Mouse (Mus musculus) granulocyte monocyte progenitor cell, adult 5-6 weeks (primary cell): ENCODE measurements around the gene Akip1. TPM values are rescaled to one million over a fixed set of nuclear protein-coding genes. Genes with fewer than 3 reads are reported as not detected.

Experiments
- ATAC-seq: replicated peaks from 2 replicates; pipeline ENCODE4 v1.8.0; 2016; ENCODE audit warnings: mild to moderate bottlenecking, moderate TSS enrichment, inconsistent platforms; ENCODE audit not compliant: poor library complexity, severe bottlenecking
- total RNA-seq, 2 experiments: library from RNA; stranded (forward) in 1 of 2; stranded (reverse) in 1 of 2; fragments of 200-712, 200-1000 nt in 1 of 2; fragments of >200 nt in 1 of 2; fragmentation: Nextera tagmentation in 1 of 2; gene quantifications; 2 replicates each; pipeline ENCODE4 v1.2.3; 2014 to 2017

Gene Akip1
- total RNA-seq, 2 experiments from 2014 or later: 20.8 to 44.7 TPM

GRCm38 (mm10) chr7:109704461-109704860 is 971 bp downstream of the Akip1 start:
- ATAC-seq: no peak

- 0 out of 2 replicates have a peak, but pooled peaks have one; percentile 15 for ATAC-seq
These were observed 3.7 kb downstream of the Akip1 start for GRCm38 (mm10) chr7:109707023-109707785.

DNA sequence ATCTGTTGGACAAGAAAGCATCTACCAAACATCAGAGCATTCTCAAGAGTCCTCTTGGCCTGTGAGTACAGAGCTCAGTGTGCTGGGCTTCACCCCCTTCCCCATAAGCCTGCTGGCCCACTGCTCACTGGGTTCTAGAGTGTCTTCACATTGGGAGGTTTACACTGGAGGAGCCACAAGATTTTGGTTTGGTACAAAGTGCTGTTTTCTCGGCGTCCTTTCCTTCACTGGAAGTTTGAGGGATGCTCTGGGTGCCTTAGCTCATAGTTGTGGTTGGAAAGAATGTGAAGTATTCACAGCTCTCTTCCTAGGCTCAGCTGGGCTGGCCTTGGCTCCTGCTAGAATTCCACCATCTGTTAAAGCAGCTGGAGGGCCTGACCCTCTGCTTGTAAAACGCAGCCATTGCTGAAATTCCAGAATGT is 5.5 kb downstream of the Akip1 start:
- no peak for ATAC-seq

- ATAC-seq: no peak
These were observed 6.6 kb downstream of the Akip1 start for GRCm38 (mm10) chr7:109710069-109710468.

DNA sequence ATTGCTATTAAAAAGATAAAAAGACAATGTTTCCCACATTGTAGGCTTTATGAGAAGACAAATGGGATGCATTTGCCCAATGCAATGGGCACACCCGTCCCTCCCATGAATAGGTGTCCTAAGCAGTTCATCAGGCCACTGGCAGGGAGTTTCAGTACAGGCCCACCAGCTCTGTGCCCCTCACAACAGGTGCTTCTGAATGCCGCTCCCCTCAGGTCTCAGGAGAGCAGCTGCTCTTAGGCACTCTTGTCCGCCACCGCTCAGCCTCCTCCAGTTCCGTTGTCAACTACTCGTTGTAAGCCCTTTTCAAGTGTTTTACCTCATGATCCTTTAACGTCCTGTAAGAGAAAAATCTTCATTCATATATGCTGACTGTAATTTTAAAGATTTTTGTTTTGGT is 8.7 kb downstream of the Akip1 start:
- no peak for ATAC-seq

DNA sequence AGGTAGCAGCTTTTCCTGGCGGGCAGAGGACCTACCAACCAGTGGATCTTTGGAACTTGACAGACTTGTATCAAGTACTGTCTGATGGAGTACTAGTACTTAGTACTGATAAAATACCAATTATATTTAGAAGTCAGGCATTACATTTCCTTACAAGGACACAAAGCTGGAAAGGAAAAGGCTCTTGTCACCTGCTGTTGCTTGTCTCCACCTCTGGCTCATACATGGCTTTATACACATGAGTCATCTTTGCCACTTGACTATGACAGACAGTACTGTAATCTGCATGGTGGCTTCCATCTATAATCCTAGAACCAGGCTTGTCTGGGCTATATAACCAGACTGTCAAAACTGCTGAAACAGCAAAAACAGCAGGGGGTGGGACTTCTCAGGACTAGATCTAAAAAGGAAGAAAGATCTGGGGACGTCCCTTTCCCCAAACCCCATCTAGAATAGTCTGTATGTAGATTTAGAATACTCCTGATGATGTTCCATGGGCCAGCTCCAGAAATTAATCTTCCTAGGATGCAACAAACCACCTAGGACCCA is 10.0 kb downstream of the Akip1 start:
- ATAC-seq: no peak

DNA sequence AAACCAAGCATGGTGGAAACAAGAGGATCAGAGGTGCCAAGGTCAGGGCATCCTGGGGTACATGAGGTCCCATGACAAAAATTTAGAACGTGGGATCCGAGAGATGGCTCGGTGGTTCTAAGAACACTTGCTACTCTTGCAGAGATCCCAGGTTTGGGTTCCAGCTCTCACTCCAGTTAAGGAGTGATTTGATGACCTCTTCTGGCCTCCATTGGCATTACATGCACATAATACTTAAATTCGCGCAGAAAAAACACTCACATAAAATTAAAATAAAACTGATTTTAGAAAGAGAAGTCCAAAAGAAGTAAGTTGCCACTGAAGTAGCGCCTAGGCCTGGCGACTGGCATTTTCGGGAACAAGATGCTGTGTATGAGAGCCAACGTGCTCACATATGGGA is 15.8 kb downstream of the Akip1 start:
- ATAC-seq: peak; percentile 39; the same call in 1 of the 2 replicates

- no peak for ATAC-seq
These were observed 19.1 kb downstream of the Akip1 start for GRCm38 (mm10) chr7:109722618-109723017.

DNA sequence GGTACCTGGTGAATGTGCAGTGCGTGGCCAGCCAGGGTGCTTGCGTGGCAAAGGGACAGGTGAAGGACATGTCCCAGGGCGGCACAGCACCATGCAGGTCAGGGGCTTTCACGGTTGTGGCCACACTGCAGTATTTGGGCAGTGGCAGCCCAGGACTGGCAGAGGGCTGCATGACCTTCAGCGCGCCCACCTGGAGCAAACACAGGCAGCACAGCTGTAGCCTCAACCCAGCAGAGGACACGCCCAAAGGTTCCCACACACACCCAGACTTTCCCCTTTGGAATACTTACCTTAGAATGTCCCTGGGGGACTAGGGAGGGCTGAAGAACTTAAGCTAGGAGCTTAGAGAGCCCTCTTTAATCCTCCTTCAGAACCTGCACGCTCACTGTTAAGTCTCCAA is 19.6 kb downstream of the Akip1 start:
- no peak for ATAC-seq

GRCm38 (mm10) chr7:109723697-109724096 is 20.2 kb downstream of the Akip1 start, which contains the start of gene BC051019:
Gene BC051019, minus strand, starts transcription at chr7:109723850.
- ATAC-seq: no peak

GRCm38 (mm10) chr7:109731626-109732025 is 28.1 kb downstream of the Akip1 start, which contains the start of gene Ascl3:
Gene Ascl3, minus strand, starts transcription at chr7:109731726.
- no peak for ATAC-seq

DNA sequence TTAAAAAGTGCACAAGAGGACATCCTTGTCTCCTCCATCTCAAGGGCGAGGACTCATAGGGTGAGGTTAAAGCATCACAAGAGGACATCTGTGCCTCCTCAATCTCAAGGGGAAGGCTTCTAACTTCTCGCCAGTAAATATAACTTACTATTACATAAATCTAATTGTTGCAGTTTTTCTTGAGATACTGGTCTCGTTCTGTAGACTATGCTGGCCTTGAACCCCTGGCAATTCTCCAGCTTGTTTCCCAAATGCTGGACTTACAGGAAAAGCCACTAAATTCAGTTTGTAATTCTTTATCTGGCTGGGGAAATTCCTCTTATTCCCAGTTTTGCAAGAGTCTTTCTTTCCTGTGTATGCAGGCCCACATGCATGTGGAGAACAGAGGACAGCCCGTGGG is 31.3 kb downstream of the Akip1 start:
- no peak for ATAC-seq

- ATAC-seq: no peak
These were observed 36.4 kb downstream of the Akip1 start for GRCm38 (mm10) chr7:109739822-109740370.

DNA sequence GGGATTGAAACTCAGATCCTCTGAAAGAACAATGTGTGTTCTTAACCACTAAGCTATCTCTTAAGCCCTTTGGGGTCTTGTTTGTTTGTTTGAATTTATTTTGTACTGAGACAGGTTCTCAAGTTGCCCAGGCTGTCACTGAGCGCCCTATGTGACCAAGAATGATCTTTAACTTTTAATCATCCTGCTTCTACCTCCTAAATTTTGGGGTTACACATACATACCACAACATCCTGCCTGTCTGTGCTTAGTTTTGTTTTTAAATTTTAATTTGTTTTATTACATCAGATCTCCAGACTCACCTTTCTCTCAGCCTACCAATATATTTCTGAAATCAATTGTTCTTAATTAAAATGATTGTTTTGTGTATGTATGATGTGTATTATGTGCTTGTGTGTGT is 37.6 kb downstream of the Akip1 start:
- ATAC-seq: no peak

DNA sequence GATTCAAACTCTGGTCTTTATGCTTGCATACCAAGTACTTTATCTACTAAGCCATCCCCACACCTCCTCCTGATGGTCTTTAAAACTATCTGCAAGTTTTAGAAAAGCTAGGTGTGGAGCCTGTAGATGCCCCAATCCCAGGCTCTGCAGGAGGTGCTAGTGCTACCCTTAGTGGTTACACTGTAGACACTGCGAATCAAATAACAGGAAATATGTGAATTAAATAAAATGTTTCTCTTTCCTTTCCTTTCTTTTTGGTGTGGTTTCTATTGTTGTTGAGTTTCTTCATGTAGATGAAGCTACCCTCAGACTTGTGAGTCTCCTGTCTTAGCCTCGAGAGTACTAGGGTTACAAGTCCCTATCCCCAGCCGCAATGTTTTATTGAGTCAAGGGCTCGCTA is 38.2 kb downstream of the Akip1 start:
- ATAC-seq: no peak

- no peak for ATAC-seq
These were observed 44.3 kb downstream of the Akip1 start for GRCm38 (mm10) chr7:109747747-109748146.

- ATAC-seq: 0 out of 2 replicates have a peak, but pooled peaks have one; percentile 3
These were observed 48.0 kb downstream of the Akip1 start for GRCm38 (mm10) chr7:109751427-109752007.

DNA sequence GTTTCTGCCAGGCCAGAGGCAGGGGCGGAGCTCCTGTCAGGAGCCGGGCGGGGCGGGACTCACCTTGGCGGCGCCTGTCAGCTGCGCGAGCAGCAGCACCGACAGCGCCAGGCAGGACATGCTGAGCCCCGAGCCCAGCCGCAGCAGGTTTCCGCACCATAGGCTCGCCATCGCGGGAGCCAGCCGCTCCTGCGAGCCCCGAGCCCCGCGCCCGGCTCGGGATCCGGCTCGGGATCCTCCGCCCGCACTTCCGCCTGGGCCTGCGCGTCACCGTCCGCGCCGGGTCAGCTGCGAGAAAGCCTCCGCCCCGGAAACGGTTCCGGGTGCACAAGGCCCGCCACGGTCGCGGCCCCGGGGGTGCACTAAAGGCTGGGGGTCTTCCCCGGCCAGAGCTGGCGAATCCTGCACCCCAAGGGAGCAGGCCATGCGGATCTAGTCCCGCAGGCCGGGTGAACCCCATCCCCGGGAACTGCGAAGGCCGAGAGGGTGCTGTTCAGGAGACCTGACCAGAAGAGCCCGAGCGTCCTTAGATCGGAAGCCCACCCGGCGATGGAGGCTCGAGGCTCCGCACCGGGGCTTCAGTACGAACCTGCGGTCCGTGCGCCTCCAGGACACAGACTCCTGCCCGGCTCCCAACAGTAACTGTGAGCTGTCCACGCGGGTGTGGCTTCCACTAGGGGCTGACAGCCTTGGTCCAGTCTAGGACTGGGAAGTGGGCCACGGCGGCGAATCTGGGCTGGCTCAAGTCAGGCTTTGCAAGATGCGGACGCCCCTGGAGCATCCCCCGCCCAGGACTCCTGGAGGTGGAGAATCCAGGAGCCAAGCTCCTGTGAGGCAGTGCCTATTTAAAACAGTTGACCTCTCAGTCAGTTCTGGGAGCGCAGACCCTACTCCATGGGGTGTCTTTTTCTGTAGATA is 48.8 kb downstream of the Akip1 start, which contains the start of gene Tmem9b:
TSS of gene Tmem9b (minus strand) at position 868 of the 918 bp plus-strand sequence.
- peak; percentile 90 for ATAC-seq

DNA sequence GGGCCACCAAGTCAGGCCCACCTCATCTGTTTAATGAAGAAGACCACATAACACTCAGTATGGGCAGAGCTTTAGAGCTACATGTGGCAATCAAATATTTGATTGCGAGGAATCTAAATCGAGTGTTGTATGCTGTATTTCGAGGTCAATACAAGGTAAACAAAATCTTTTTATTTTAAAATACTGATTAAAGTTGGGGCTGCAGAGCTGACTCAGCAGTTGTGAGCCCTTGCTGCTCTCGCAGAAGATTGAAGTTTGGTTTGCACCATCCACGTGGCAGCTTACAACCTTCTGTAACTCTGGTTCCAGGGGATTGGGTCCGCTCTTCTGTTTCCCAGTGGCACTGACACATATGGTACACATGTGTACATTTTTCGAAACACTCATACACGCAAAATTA is 50.5 kb downstream of the Akip1 start:
- no peak for ATAC-seq

GRCm38 (mm10) chr7:109756291-109756690 is 52.8 kb downstream of the Akip1 start:
- no peak for ATAC-seq
